Mouse (Mus musculus): Measurements from ENCODE around the gene Rexo5. TPM values are rescaled to one million over a fixed set of nuclear protein-coding genes. Genes with fewer than 3 reads are reported as not detected.
A peak's percentile ranks its signal among the peaks of the same experiment; 100 is the strongest.

Gene Rexo5
- polyA plus RNA-seq, 1 experiment, result 8.4 TPM

DNA sequence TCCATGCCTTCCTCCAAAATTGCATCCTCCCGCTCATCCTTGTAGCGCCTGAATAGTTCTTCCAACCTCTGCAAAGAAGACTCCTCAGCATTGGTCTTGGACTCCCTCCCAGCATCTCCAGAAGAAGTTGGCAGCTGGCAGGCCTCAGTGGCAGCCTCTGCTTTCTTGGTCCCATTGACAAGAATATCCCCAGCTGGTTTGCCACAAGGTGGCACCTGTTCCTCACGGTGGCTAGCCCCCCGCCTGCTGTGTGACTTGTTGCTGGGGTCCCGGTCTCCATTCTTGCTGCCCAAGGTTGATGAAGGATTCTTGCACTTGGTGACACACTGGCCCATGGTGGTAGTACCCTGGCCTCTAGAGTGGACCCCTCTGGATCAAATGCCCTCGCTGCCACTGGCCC, 65.7 kb downstream of the Rexo5 start:
- Histone ChIP-seq H3K27ac (replicated peaks; ENCODE audit: low read depth, low read length) (no peak overlapping the region), H3K4me1 (ENCODE audit: control insufficient read depth, insufficient read depth, insufficient read length, low read length) (peaks cover 10% of the 10 kb centered on the region; the same call in 1 of the 2 replicates), H3K4me3 (ENCODE audit: insufficient read depth, low read depth, low read length) (no peak overlapping the region)

GRCm38 (mm10) chr7:119860116-119860515, 66.3 kb downstream of the Rexo5 start:
- Histone ChIP-seq H3K4me3 (ENCODE audit: insufficient read depth, low read depth, low read length) (no peak overlapping the region), H3K27ac (replicated peaks; ENCODE audit: low read depth, low read length) (no peak overlapping the region), H3K4me1 (ENCODE audit: control insufficient read depth, insufficient read depth, insufficient read length, low read length) (peaks cover 10% of the 10 kb centered on the region; the same call in 1 of the 2 replicates)

DNA sequence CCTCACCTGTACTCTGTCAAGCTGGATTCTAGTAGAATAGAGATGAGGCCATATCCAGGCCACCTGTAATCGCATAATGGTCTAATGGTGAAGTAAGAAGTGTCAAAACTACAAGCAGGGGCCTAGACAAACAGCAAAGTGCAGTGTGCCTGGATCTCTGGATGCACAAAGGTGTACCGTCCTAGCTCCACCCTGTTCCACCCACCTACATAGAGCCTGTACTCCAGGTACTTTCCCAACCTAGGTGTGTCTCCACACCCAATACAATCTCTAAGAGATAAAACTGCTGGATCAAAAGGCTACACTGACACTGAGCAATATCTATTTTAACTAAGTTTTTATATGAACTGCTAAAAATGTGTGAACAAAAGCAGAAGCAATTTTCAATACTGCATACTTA, 66.7 kb downstream of the Rexo5 start:
- H3K4me1 ChIP-seq (ENCODE audit: control insufficient read depth, insufficient read depth, insufficient read length, low read length), result peaks cover 12% of the 10 kb centered on the region; the same call in 1 of the 2 replicates
- no peak overlapping the region for H3K4me3 ChIP-seq (ENCODE audit: insufficient read depth, low read depth, low read length)
- peak overlapping the region; percentile 35; the same call in 1 of the 2 replicates for H3K27ac ChIP-seq (replicated peaks; ENCODE audit: low read depth, low read length)

DNA sequence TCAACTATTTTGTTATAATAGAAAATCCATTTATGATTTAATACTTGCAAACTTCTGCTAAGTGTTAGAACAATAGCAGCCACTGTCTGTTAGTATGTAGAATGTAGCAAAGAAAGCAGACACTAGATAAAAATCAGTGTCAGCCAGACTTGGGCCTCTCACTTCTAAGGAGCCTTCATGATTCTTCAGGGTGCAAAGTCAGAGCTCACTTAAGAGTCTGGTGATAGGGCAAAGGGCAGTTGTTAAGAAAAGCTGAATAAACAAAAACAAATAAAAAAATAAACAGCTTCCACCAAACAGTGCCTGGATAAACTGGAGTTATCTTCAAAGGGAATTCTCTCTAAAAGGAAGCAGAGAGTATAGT, 67.1 kb downstream of the Rexo5 start:
- Histone ChIP-seq H3K27ac (replicated peaks; ENCODE audit: low read depth, low read length) (no peak overlapping the region), H3K4me1 (ENCODE audit: control insufficient read depth, insufficient read depth, insufficient read length, low read length) (peaks cover 12% of the 10 kb centered on the region; the same call in 1 of the 2 replicates), H3K4me3 (ENCODE audit: insufficient read depth, low read depth, low read length) (no peak overlapping the region)

DNA sequence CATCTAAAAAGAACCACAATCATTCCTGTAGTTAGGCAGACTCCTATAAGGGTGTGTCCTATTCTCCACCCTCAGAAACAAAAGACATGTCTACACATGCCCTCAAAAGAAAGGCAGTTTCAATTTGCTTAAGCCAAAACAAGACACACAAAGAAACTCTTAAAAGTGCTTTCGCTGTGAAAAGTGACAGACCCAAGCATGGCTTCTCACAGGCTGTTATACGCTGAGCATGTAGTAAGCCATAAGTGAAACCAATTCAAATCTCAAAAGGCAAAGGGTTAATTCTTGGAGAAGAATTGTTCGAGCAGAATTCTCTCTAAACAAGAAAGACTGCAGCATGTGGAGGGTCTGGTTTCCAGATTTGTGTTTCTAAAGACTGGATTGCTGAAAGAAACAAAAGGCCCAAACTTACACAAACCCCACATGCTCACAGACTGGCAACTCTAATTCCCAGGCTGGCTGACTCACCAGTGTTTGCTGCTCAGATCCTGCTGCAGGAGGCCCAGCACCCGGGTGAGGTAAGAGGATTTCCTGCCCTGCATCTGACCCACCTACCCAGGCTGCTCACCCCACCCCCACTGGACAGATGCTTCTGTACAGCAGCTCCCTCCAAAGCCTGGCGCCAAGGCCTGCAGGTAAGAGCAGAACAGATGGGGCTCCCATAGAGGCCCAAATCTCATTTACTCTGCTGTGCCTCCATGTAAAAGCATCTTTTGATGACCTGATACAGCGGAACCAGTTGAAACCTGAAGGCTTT, 67.7 kb downstream of the Rexo5 start:
- Histone ChIP-seq H3K4me3 (ENCODE audit: insufficient read depth, low read depth, low read length) (no peak overlapping the region), H3K27ac (replicated peaks; ENCODE audit: low read depth, low read length) (peak overlapping the region; percentile 74), H3K4me1 (ENCODE audit: control insufficient read depth, insufficient read depth, insufficient read length, low read length) (peaks cover 14% of the 10 kb centered on the region; the same call in 1 of the 2 replicates)

DNA sequence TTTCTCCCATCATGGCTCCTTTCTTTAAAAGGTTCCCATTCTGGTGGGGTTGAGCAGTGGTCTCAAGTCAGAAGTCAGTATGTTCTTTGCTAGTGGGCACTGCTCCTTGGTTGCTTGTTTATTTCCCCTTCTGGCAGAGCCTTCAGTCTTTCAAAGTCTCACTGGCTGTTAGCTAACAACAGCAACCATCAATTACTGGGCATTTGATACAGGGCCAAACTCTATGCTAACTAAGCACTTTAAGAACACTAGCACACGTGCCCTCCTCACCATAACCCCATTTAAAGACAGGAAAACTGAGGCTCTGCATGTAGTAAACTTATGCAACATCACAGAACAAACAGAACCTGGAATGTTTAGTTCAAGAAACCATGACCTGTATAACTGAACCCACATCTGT, 68.4 kb downstream of the Rexo5 start:
- Histone ChIP-seq H3K27ac (replicated peaks; ENCODE audit: low read depth, low read length) (peak overlapping the region; percentile 74; the same call in 1 of the 2 replicates), H3K4me1 (ENCODE audit: control insufficient read depth, insufficient read depth, insufficient read length, low read length) (peaks cover 14% of the 10 kb centered on the region; the same call in 1 of the 2 replicates), H3K4me3 (ENCODE audit: insufficient read depth, low read depth, low read length) (no peak overlapping the region)

- Histone ChIP-seq H3K4me3 (ENCODE audit: insufficient read depth, low read depth, low read length) (no peak overlapping the region), H3K27ac (replicated peaks; ENCODE audit: low read depth, low read length) (no peak overlapping the region), H3K4me1 (ENCODE audit: control insufficient read depth, insufficient read depth, insufficient read length, low read length) (peaks cover 14% of the 10 kb centered on the region; the same call in 1 of the 2 replicates)
These were observed 70.7 kb downstream of the Rexo5 start for GRCm38 (mm10) chr7:119864500-119864899.

- H3K27ac ChIP-seq (replicated peaks; ENCODE audit: low read depth, low read length), result no peak overlapping the region
- H3K4me1 ChIP-seq (ENCODE audit: control insufficient read depth, insufficient read depth, insufficient read length, low read length), result peaks cover 14% of the 10 kb centered on the region; the same call in 1 of the 2 replicates
These were observed 72.3 kb downstream of the Rexo5 start for GRCm38 (mm10) chr7:119866136-119866535.

DNA sequence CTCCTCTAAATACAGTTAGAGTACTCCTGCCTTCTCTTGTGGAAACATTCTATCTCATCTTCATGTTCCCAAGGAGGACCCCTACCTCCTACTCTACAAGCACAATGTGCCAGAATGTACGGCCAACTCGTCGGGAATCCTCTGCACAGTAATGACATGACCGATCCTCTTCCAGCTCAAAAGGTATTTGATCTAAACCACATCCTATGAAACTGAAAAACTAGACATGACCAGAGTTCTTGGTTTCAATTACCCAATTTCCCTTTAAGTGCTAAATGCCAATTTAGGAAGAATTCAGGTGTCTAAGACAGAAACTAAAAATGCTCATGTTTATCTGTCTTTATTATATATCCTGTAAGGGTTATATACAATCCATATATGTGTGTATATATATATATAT, 78.4 kb downstream of the Rexo5 start:
- H3K4me3 ChIP-seq (ENCODE audit: insufficient read depth, low read depth, low read length), result no peak overlapping the region
- H3K4me1 ChIP-seq (ENCODE audit: control insufficient read depth, insufficient read depth, insufficient read length, low read length), result peaks cover 7% of the 10 kb centered on the region

More at GRCm38 (mm10) chr7:119866136-119866535, 72.3 kb downstream of the Rexo5 start:
- H3K4me3 ChIP-seq (ENCODE audit: insufficient read depth, low read depth, low read length), result no peak overlapping the region

DNA sequence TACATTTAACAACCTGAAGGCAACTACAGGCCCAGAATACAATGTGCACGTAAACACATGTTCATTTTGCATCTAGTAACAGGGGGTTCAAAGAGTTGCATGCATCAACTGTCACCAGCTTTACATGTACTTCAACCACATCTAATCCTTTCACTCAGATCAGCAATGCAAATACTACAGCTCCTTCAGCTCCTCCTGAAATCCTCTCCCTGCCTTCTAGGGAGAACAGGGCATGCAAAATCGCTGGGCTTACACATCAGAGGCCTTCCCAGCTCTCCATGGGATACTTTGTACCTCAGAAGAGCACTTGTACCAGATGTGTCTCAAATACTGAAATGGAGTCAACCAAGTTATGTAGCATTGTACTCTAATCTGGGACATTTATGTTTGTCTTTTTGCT, 79.2 kb downstream of the Rexo5 start:
- Histone ChIP-seq H3K4me1 (ENCODE audit: control insufficient read depth, insufficient read depth, insufficient read length, low read length) (peaks cover 7% of the 10 kb centered on the region), H3K27ac (replicated peaks; ENCODE audit: low read depth, low read length) (no peak overlapping the region), H3K4me3 (ENCODE audit: insufficient read depth, low read depth, low read length) (no peak overlapping the region)

More for the DNA sequence above, 78.4 kb downstream of the Rexo5 start:
- H3K27ac ChIP-seq (replicated peaks; ENCODE audit: low read depth, low read length), result no peak overlapping the region

- Histone ChIP-seq H3K27ac (replicated peaks; ENCODE audit: low read depth, low read length) (0 out of 2 replicates have a peak overlapping the region, but pooled peaks have one; percentile 27), H3K4me3 (ENCODE audit: insufficient read depth, low read depth, low read length) (no peak overlapping the region), H3K4me1 (ENCODE audit: control insufficient read depth, insufficient read depth, insufficient read length, low read length) (peaks cover 18% of the 10 kb centered on the region)
These were observed 82.1 kb downstream of the Rexo5 start for GRCm38 (mm10) chr7:119875776-119876440.

GRCm38 (mm10) chr7:119879171-119879570, 85.4 kb downstream of the Rexo5 start:
- H3K27ac ChIP-seq (replicated peaks; ENCODE audit: low read depth, low read length), result peak overlapping the region; percentile 5; the same call in 1 of the 2 replicates
- peaks cover 18% of the 10 kb centered on the region for H3K4me1 ChIP-seq (ENCODE audit: control insufficient read depth, insufficient read depth, insufficient read length, low read length)
- no peak overlapping the region for H3K4me3 ChIP-seq (ENCODE audit: insufficient read depth, low read depth, low read length)

- H3K27ac ChIP-seq (replicated peaks; ENCODE audit: low read depth, low read length), result peak overlapping the region; percentile 72; the same call in 1 of the 2 replicates
- H3K4me3 ChIP-seq (ENCODE audit: insufficient read depth, low read depth, low read length), result no peak overlapping the region
- H3K4me1 ChIP-seq (ENCODE audit: control insufficient read depth, insufficient read depth, insufficient read length, low read length), result peaks cover 15% of the 10 kb centered on the region
These were observed 86.5 kb downstream of the Rexo5 start for GRCm38 (mm10) chr7:119880345-119880744.

- Histone ChIP-seq H3K27ac (replicated peaks; ENCODE audit: low read depth, low read length) (peak overlapping the region; percentile 64; the same call in 1 of the 2 replicates), H3K4me1 (ENCODE audit: control insufficient read depth, insufficient read depth, insufficient read length, low read length) (peaks cover 11% of the 10 kb centered on the region), H3K4me3 (ENCODE audit: insufficient read depth, low read depth, low read length) (no peak overlapping the region)
These were observed 87.4 kb downstream of the Rexo5 start for GRCm38 (mm10) chr7:119881229-119881628.

DNA sequence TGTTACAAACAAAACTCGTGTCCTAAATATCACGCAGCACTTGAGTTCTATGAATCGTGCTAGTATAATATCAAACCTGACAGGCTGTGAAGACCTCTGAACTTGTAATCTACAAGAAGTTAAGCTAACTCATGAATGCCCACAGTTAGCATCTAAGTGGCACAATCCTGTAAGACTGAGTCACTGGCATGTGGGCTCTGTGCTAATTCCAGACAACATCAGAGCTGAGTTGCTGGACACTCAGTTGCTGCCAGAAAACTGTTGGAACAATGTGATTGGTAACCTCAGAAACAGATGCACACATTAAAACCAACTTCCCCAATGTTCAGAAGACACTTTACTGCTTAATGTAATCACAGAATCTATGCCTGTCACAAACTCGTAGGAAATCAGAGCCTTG, 94.1 kb downstream of the Rexo5 start:
- Histone ChIP-seq H3K27ac (replicated peaks; ENCODE audit: low read depth, low read length) (no peak overlapping the region), H3K4me3 (ENCODE audit: insufficient read depth, low read depth, low read length) (no peak overlapping the region), H3K4me1 (ENCODE audit: control insufficient read depth, insufficient read depth, insufficient read length, low read length) (peaks cover 3% of the 10 kb centered on the region)

Data from brown adipose tissue, adult 24 weeks (tissue).